Mouse (Mus musculus) left cerebral cortex, adult 6 months (tissue): ENCODE measurements around the gene Zcchc4. TPM values are rescaled to one million over a fixed set of nuclear protein-coding genes. Genes with fewer than 3 reads are reported as not detected.

ENCODE experiments used
- long read RNA-seq, 2 experiments: library from polyadenylated mRNA; unstranded; transcript quantifications; one replicate each; pipeline ENCODE4 v2.0.0; 2019 to 2020
- polyA plus RNA-seq: library from polyadenylated mRNA; unstranded; fragments of <200 nt; fragmentation: Nextera tagmentation; gene quantifications from 2 replicates; pipeline ENCODE4 v1.2.3, GENCODE M21; 2021

The Zcchc4 gene
- 5.8 and 6.8 TPM in 2 replicates for polyA plus RNA-seq
- long read RNA-seq, experiment 1, full-length matches to known transcripts = 34 of 40 reads
- long read RNA-seq, experiment 1, partial matches to known transcripts = 2 of 40 reads
- long read RNA-seq, experiment 1, other reads (novel, unspliced or antisense) = 4 of 40 reads
- long read RNA-seq, experiment 2, partial matches to known transcripts = 0 of 7 reads
- long read RNA-seq, experiment 2, other reads (novel, unspliced or antisense) = 4 of 7 reads

DNA sequence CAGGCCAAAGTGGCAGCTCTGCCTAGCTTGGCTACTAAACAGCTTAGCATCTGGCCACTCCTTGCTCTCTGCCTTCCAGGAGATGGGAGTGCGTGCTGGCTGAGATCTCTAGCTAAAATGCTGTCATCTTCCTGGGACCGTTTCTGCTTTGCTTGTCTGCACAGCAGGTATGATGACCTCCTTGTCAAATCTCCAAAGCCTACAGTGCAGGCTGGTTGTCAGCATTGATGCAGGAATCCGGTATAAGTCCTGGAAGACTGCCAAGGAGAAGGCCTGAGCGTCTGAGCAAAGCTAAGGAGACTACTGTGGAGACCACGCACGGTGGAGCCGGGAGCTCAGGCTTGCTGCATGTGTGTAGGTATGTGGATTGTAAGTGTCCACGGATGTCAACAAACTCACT, at the start of gene Zcchc4:
TSS of gene Zcchc4 (plus strand) at position 173 of the 400 bp plus-strand sequence.

DNA sequence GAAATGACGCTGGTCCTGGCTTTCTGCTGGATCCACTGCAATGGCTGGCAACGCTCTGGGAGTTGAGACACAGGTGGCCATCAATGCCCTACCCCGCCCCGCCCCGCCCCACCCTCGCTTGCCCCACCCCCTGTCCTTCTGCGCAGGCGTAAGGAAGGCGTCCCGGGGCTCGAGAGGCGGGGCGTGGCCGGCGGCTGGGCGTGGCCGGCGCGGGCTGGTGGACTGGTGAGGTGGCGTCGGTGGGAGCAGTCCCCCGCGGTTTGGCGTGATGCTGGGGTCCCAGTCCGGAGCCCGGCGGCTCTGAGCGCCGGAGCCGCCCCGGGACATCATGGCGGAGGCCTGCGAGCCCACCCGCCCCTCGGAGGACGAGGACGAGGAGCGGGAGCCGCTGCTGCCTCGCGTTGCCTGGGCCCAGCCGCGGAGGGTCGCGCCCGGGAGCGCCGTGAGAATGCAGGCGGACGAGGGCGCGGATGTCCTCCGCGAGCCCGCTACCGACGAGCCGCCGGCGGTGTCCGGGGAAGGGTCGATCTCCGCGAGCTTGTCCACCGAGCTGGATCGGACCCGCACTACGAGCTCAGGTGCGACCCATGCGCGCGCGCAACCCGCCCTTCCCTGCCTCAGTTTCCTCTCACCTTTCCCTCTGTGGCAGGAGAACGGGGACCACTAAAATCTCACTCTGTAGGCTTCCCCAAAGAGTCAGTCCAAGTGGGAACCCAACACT, 33.7 kb upstream of the Zcchc4 start, which contains the start of gene Pi4k2b:
TSS of gene Pi4k2b (plus strand) at position 184 of the 721 bp plus-strand sequence.

GRCm38 (mm10) chr5:52833761-52834274, 58.6 kb downstream of the Zcchc4 start, which contains the start of gene Anapc4:
Gene Anapc4, plus strand, starts transcription at chr5:52834012.

Other genes with a start within 250 kb of the Zcchc4 start
- gene Lgi2, start 208.9 kb upstream of the Zcchc4 start, polyA plus RNA-seq = 4.3 and 4.9 TPM in 2 replicates
- 3.1 and 5.2 TPM in 2 replicates for gene Sepsecs, start 105.7 kb upstream of the Zcchc4 start, polyA plus RNA-seq
- 1.0 and 1.5 TPM in 2 replicates for gene Pi4k2b, start 33.8 kb upstream of the Zcchc4 start, polyA plus RNA-seq
- 31.1 and 34.6 TPM in 2 replicates for gene Anapc4, start 58.6 kb downstream of the Zcchc4 start, polyA plus RNA-seq